Mouse (Mus musculus): ENCODE data around the gene March4.

DNA sequence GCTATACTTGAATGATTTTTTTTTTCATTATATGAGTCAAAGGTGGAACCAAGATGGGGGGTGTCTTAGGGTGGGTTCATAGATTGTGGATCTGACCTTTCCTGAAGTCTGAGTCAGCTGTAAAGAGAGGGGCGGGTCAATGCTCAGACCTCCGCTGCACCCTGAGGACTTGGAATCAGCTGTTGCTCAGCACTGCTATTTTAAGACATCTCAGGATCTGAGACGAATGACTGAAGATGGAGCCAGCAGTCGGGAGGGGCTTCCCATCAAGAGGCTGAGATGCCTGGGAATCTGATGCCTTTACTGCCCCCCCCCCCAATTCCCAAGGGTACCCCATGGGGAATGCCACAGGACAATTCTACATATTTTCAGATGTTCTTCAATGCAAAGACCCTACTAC lies 85.9 kb downstream of the March4 start:
- TF ChIP-seq CTCF (IDR thresholded peaks at IDR 0.05; ENCODE audit: extremely low read depth, insufficient read length, insufficient replicate concordance, low read depth, low read length) (no peak), POLR2A (IDR thresholded peaks at IDR 0.05; ENCODE audit: low read depth, low read length) (no peak)

All from small intestine, adult 2 months (tissue).